Mouse (Mus musculus): ENCODE measurements around the gene Smyd5.

The Smyd5 gene

GRCm38 (mm10) chr6:85431842-85432431, at the start of gene Smyd5:
Gene Smyd5, plus strand, starts transcription at chr6:85431989.
- peak; percentile 76 for DNase-seq (ENCODE audit: low read depth)

- DNase-seq (ENCODE audit: low read depth), result no peak
Measured at GRCm38 (mm10) chr6:85382791-85383190, 49.0 kb upstream of the Smyd5 start.

- no peak for DNase-seq (ENCODE audit: low read depth)
Measured at GRCm38 (mm10) chr6:85388608-85389007, 43.2 kb upstream of the Smyd5 start.

- DNase-seq (ENCODE audit: low read depth), result no peak
Measured at GRCm38 (mm10) chr6:85391803-85392202, 40.0 kb upstream of the Smyd5 start.

- no peak for DNase-seq (ENCODE audit: low read depth)
Measured at GRCm38 (mm10) chr6:85395360-85395759, 36.4 kb upstream of the Smyd5 start.

- DNase-seq (ENCODE audit: low read depth), result no peak
Measured at GRCm38 (mm10) chr6:85397165-85397564, 34.6 kb upstream of the Smyd5 start.

GRCm38 (mm10) chr6:85399715-85400114, 32.1 kb upstream of the Smyd5 start:
- DNase-seq (ENCODE audit: low read depth), result no peak

- no peak for DNase-seq (ENCODE audit: low read depth)
Measured at GRCm38 (mm10) chr6:85402613-85403012, 29.2 kb upstream of the Smyd5 start.

- no peak for DNase-seq (ENCODE audit: low read depth)
Measured at GRCm38 (mm10) chr6:85403039-85403438, 28.8 kb upstream of the Smyd5 start.

- DNase-seq (ENCODE audit: low read depth), result no peak
Measured at GRCm38 (mm10) chr6:85409003-85409402, 22.8 kb upstream of the Smyd5 start.

GRCm38 (mm10) chr6:85410771-85411273, 21.0 kb upstream of the Smyd5 start:
- peak; percentile 50 for DNase-seq (ENCODE audit: low read depth)

GRCm38 (mm10) chr6:85415829-85416228, 16.0 kb upstream of the Smyd5 start:
- no peak for DNase-seq (ENCODE audit: low read depth)

- DNase-seq (ENCODE audit: low read depth), result no peak
Measured at GRCm38 (mm10) chr6:85419150-85419549, 12.6 kb upstream of the Smyd5 start.

- no peak for DNase-seq (ENCODE audit: low read depth)
Measured at GRCm38 (mm10) chr6:85423836-85424379, 7.9 kb upstream of the Smyd5 start, which contains the start of gene Noto. Gene Noto, plus strand, starts transcription at chr6:85423886.

GRCm38 (mm10) chr6:85431274-85431841, 431 bp upstream of the Smyd5 start:
- no peak for DNase-seq (ENCODE audit: low read depth)

- no peak for DNase-seq (ENCODE audit: low read depth)
Measured at GRCm38 (mm10) chr6:85433865-85434264, 2.1 kb downstream of the Smyd5 start.

- no peak for DNase-seq (ENCODE audit: low read depth)
Measured at GRCm38 (mm10) chr6:85436204-85436603, 4.4 kb downstream of the Smyd5 start.

- DNase-seq (ENCODE audit: low read depth), result no peak
Measured at GRCm38 (mm10) chr6:85436631-85437030, 4.8 kb downstream of the Smyd5 start.

GRCm38 (mm10) chr6:85441142-85441541, 9.4 kb downstream of the Smyd5 start:
- no peak for DNase-seq (ENCODE audit: low read depth)

GRCm38 (mm10) chr6:85443488-85444233, 11.9 kb downstream of the Smyd5 start:
- no peak for DNase-seq (ENCODE audit: low read depth)

- no peak for DNase-seq (ENCODE audit: low read depth)
Measured at GRCm38 (mm10) chr6:85444266-85444965, 12.6 kb downstream of the Smyd5 start.

- DNase-seq (ENCODE audit: low read depth), result no peak
Measured at GRCm38 (mm10) chr6:85445286-85445685, 13.5 kb downstream of the Smyd5 start.
